ENCODE assay signal across 28 mouse cellular contexts in genomic region chr5:75358869-75359268, GRCm38 (mm10).
DNase-seq lines count a peak whose midpoint lies in the region; ATAC-seq and TF ChIP-seq lines count a peak whose summit lies in the region.
"Had no signal": no experiment of that assay in that cellular context is flagged by ENCODE, and none has a peak within 500 bp of the region (broad histone marks: within the 10 kb centered on the region; RNA-seq: fewer than 3 reads in every experiment).

No protein-coding gene starts in this region.

- H3K36me3 ChIP-seq in liver, embryonic 11.5 days (ENCODE audit: control insufficient read depth, insufficient read depth, low read length) = no peaks in the 10 kb centered on the region
- no peaks in the 10 kb centered on the region for H3K36me3 ChIP-seq in liver, embryonic 14.5 days (replicated peaks; ENCODE audit: control insufficient read depth, insufficient read depth, low read depth)
- no peaks in the 10 kb centered on the region for H3K36me3 ChIP-seq in liver, postnatal 0 days (replicated peaks; ENCODE audit: insufficient read depth, low read length)
- H3K36me3 ChIP-seq in forebrain, embryonic 10.5 days (replicated peaks) = no peaks in the 10 kb centered on the region
- H3K36me3 ChIP-seq: G1E; heart, embryonic 10.5 days; heart, embryonic 13.5 days had no signal

- no peaks in the 10 kb centered on the region for H3K9me3 ChIP-seq in liver, embryonic 11.5 days (ENCODE audit: control insufficient read depth, low read length)
- H3K9me3 ChIP-seq in liver, embryonic 14.5 days (ENCODE audit: control insufficient read depth, low read length) = no peaks in the 10 kb centered on the region
- H3K9me3 ChIP-seq in liver, postnatal 0 days (ENCODE audit: low read length) = no peaks in the 10 kb centered on the region
- no peaks in the 10 kb centered on the region for H3K9me3 ChIP-seq in forebrain, embryonic 10.5 days
- H3K9me3 ChIP-seq: G1E; heart, embryonic 10.5 days; heart, embryonic 13.5 days had no signal

- H3K4me3 ChIP-seq in liver, embryonic 11.5 days (ENCODE audit: low read depth, low read length) = no peak overlapping the region
- no peak overlapping the region for H3K4me3 ChIP-seq in liver, embryonic 14.5 days (ENCODE audit: insufficient read depth in 1 of 2, low read depth in 2 of 2, low read length in 2 of 2)
- no peak overlapping the region for H3K4me3 ChIP-seq in liver, postnatal 0 days (ENCODE audit: low read depth, low read length)
- no peak overlapping the region for H3K4me3 ChIP-seq in forebrain, embryonic 10.5 days
- H3K4me3 ChIP-seq: gastrocnemius, adult 2 months; heart, embryonic 10.5 days; heart, embryonic 13.5 days had no signal

- no peak for DNase-seq in liver, embryonic 11.5 days (ENCODE audit: low spot score)
- DNase-seq in liver, embryonic 14.5 days (ENCODE audit: low read depth in 3 of 3, low spot score in 3 of 3) = peak in 1 of 3 experiments; percentile 30
- DNase-seq in liver, postnatal 0 days = no peak
- no peak for DNase-seq in cerebellum, postnatal 36 days
- no peak for DNase-seq in forebrain, embryonic 10.5 days (ENCODE audit: extremely low spot score, low spot score)
- DNase-seq in cerebellum, postnatal 4 days (ENCODE audit: low spot score in 2 of 2) = no peak
- no peak for DNase-seq in gastrocnemius, postnatal 4 days (ENCODE audit: low spot score in 2 of 2)
- DNase-seq: adrenal gland, postnatal 10 days; adrenal gland, postnatal 36 days; B cell, adult 2 months; cerebellum, adult 11 months; cerebellum, adult 2 months; cerebellum, adult 9-11 months; cerebellum, postnatal 25 days; forebrain, postnatal 0 days; gastrocnemius, adult 2 months; gastrocnemius, postnatal 14 days; heart, adult 18-20 months; heart, postnatal 14 days; heart, postnatal 4 days had no signal

- H3K4me1 ChIP-seq in liver, embryonic 11.5 days (replicated peaks; ENCODE audit: control insufficient read depth, insufficient read depth, low read length) = peaks cover 4% of the 10 kb centered on the region; the same call in 1 of the 2 replicates
- peaks cover 6 to 15% of the 10 kb centered on the region in 2 experiments for H3K4me1 ChIP-seq in liver, embryonic 14.5 days (replicated peaks; ENCODE audit: control insufficient read depth in 2 of 2, insufficient read depth in 2 of 2, low read length in 1 of 2)
- no peaks in the 10 kb centered on the region for H3K4me1 ChIP-seq in liver, postnatal 0 days (ENCODE audit: insufficient read depth)
- no peaks in the 10 kb centered on the region for H3K4me1 ChIP-seq in forebrain, embryonic 10.5 days
- H3K4me1 ChIP-seq: heart, embryonic 10.5 days; heart, embryonic 13.5 days had no signal

- no peaks in the 10 kb centered on the region for H3K27me3 ChIP-seq in liver, embryonic 11.5 days (replicated peaks; ENCODE audit: control insufficient read depth, insufficient read depth, low read length)
- H3K27me3 ChIP-seq in liver, embryonic 14.5 days (ENCODE audit: control insufficient read depth, insufficient read depth, low read length) = no peaks in the 10 kb centered on the region
- no peaks in the 10 kb centered on the region for H3K27me3 ChIP-seq in liver, postnatal 0 days (ENCODE audit: insufficient read depth, low read length)
- H3K27me3 ChIP-seq in forebrain, embryonic 10.5 days (ENCODE audit: poor library complexity, severe bottlenecking) = peaks cover 35% of the 10 kb centered on the region
- H3K27me3 ChIP-seq: CH12.LX; heart, embryonic 13.5 days had no signal

- TF ChIP-seq CTCF in liver, embryonic 14.5 days (IDR thresholded peaks at IDR 0.05; ENCODE audit: low read depth) = no peak
- no peak for TF ChIP-seq CTCF in liver, postnatal 0 days (IDR thresholded peaks at IDR 0.05; ENCODE audit: low read depth)

- no peak overlapping the region for H3K4me2 ChIP-seq in liver, embryonic 11.5 days
- H3K4me2 ChIP-seq in liver, embryonic 14.5 days (ENCODE audit: low read depth) = no peak overlapping the region
- no peak overlapping the region for H3K4me2 ChIP-seq in liver, postnatal 0 days (ENCODE audit: low read depth, low read length)
- H3K4me2 ChIP-seq: heart, embryonic 13.5 days; hindbrain, embryonic 14.5 days had no signal

- H3K27ac ChIP-seq in liver, embryonic 11.5 days (ENCODE audit: low read depth, low read length) = no peak overlapping the region
- H3K27ac ChIP-seq in liver, embryonic 14.5 days = no peak overlapping the region
- H3K27ac ChIP-seq in liver, postnatal 0 days (ENCODE audit: low read depth) = no peak overlapping the region
- no peak overlapping the region for H3K27ac ChIP-seq in forebrain, embryonic 10.5 days
- H3K27ac ChIP-seq: gastrocnemius, adult 2 months; heart, embryonic 10.5 days; heart, embryonic 13.5 days; hindbrain, embryonic 14.5 days; hindbrain, postnatal 0 days had no signal

- ATAC-seq in liver, embryonic 11.5 days (replicated peaks; ENCODE audit: low FRiP score) = peak; percentile 78
- ATAC-seq in liver, embryonic 14.5 days (ENCODE audit: insufficient read depth) = peak; percentile 82
- peak; percentile 84 for ATAC-seq in liver, postnatal 0 days
- ATAC-seq: forebrain, embryonic 14.5 days; forebrain, postnatal 0 days; hindbrain, postnatal 0 days; Patski had no signal

- 43% methylated on average over 5 of the region's 5 CpGs for WGBS in liver, embryonic 11.5 days
- whole genome bisulfite sequencing in liver, embryonic 14.5 days (ENCODE audit: insufficient replicate concordance) = 20% methylated on average over 5 of the region's 5 CpGs
- WGBS in liver, postnatal 0 days (ENCODE audit: insufficient replicate concordance) = 41% methylated on average over 5 of the region's 5 CpGs
- WGBS in forebrain, embryonic 10.5 days = 88% methylated on average over 5 of the region's 5 CpGs

- peak; percentile 93 for TF ChIP-seq EP300 in liver, embryonic 14.5 days (IDR thresholded peaks at IDR 0.05; ENCODE audit: low read depth)
- TF ChIP-seq EP300 in liver, postnatal 0 days (IDR thresholded peaks at IDR 0.05; ENCODE audit: low read depth) = peak; percentile 96

- H3K9ac ChIP-seq in liver, embryonic 11.5 days (ENCODE audit: low read depth, low read length) = no peak overlapping the region
- H3K9ac ChIP-seq in liver, embryonic 14.5 days (replicated peaks) = no peak overlapping the region
- H3K9ac ChIP-seq in liver, postnatal 0 days (replicated peaks) = no peak overlapping the region
- H3K9ac ChIP-seq: forebrain, postnatal 0 days; heart, embryonic 13.5 days; hindbrain, embryonic 14.5 days had no signal
